Mouse (Mus musculus): Measurements from ENCODE around the gene Aldh1a2.

DNA sequence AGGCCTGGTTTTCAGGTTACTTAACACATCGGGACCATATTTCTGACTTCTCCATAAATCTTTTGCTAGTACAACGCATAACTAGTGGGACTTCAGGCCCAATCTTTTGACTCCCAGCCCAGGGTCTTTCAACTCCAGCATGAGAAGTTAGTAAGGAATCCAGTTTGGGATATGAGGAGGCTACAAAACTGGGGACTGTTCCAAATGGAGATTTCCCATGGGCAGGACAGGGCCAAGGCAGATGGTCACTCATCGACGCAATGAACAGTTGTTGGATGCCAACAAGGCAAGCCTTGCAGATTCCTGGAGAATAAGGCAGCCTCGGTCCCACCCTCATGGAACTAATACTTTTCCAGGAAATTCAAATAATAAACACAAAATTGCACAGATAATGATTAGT is 104.2 kb downstream of the Aldh1a2 start:
- TF ChIP-seq CTCF (IDR thresholded peaks at IDR 0.05; ENCODE audit: control insufficient read depth, insufficient read depth, low read length) (no peak), POLR2A (IDR thresholded peaks at IDR 0.05; ENCODE audit: borderline replicate concordance, control insufficient read depth, low read depth, low read length) (no peak)

All from bone marrow, adult 2 months (tissue).